Comparison of ENCODE assay signal across 31 mouse cellular contexts in genomic region chr10:19910516-19910915, GRCm38 (mm10). TPM values are rescaled to one million over a fixed set of nuclear protein-coding genes. Genes with fewer than 3 reads are reported as not detected.
"Had no signal": no experiment of that assay in that cellular context is flagged by ENCODE, and none has a peak within 500 bp of the region (broad histone marks: within the 10 kb centered on the region; RNA-seq: fewer than 3 reads in every experiment).

No protein-coding gene starts in this region.

- H3K27ac ChIP-seq: embryonic facial prominence, embryonic 10.5 days; embryonic facial prominence, embryonic 12.5 days; embryonic facial prominence, embryonic 13.5 days; embryonic facial prominence, embryonic 15.5 days; forebrain, embryonic 10.5 days; forebrain, embryonic 12.5 days; forebrain, embryonic 13.5 days; forebrain, embryonic 15.5 days; gastrocnemius, adult 2 months; heart, adult 2 months had no signal

- H3K4me2 ChIP-seq: embryonic facial prominence, embryonic 12.5 days; embryonic facial prominence, embryonic 13.5 days; embryonic facial prominence, embryonic 15.5 days; forebrain, embryonic 12.5 days; forebrain, embryonic 13.5 days; forebrain, embryonic 15.5 days had no signal

- H3K9ac ChIP-seq: embryonic facial prominence, embryonic 12.5 days; embryonic facial prominence, embryonic 13.5 days; embryonic facial prominence, embryonic 15.5 days; forebrain, embryonic 12.5 days; forebrain, embryonic 13.5 days; forebrain, embryonic 15.5 days; forebrain, postnatal 0 days had no signal

- H3K9me3 ChIP-seq: embryonic facial prominence, embryonic 10.5 days; embryonic facial prominence, embryonic 12.5 days; embryonic facial prominence, embryonic 13.5 days; embryonic facial prominence, embryonic 15.5 days; forebrain, embryonic 10.5 days; forebrain, embryonic 12.5 days; forebrain, embryonic 13.5 days; forebrain, embryonic 15.5 days had no signal

- H3K27me3 ChIP-seq: embryonic facial prominence, embryonic 12.5 days; forebrain, embryonic 15.5 days had no signal

- H3K36me3 ChIP-seq: embryonic facial prominence, embryonic 10.5 days; embryonic facial prominence, embryonic 12.5 days; embryonic facial prominence, embryonic 13.5 days; embryonic facial prominence, embryonic 15.5 days; forebrain, embryonic 10.5 days; forebrain, embryonic 12.5 days; forebrain, embryonic 15.5 days had no signal

- H3K4me3 ChIP-seq: embryonic facial prominence, embryonic 10.5 days; embryonic facial prominence, embryonic 12.5 days; embryonic facial prominence, embryonic 13.5 days; embryonic facial prominence, embryonic 15.5 days; erythroblast, embryonic 14.5 days; forebrain, embryonic 10.5 days; forebrain, embryonic 12.5 days; forebrain, embryonic 13.5 days; forebrain, embryonic 15.5 days; gastrocnemius, adult 2 months; heart, adult 2 months had no signal

- DNase-seq: cerebellum, adult 2 months; cerebellum, adult 8-10 months; cerebellum, adult 9-10 months; cerebellum, adult 9-11 months; cerebellum, postnatal 10 days; cerebellum, postnatal 14 days; cerebellum, postnatal 25 days; cerebellum, postnatal 36 days; embryo, embryonic 11 days; forebrain, postnatal 0 days; gastrocnemius, adult 2 months; gastrocnemius, postnatal 10 days; gastrocnemius, postnatal 14 days; gastrocnemius, postnatal 25 days; gastrocnemius, postnatal 36 days; heart, adult 18-20 months; heart, adult 2 months had no signal

- ATAC-seq: forebrain, embryonic 13.5 days; forebrain, embryonic 14.5 days; forebrain, embryonic 15.5 days; forebrain, embryonic 16.5 days; forebrain, postnatal 0 days had no signal

- H3K4me1 ChIP-seq: embryonic facial prominence, embryonic 10.5 days; embryonic facial prominence, embryonic 12.5 days; embryonic facial prominence, embryonic 13.5 days; embryonic facial prominence, embryonic 15.5 days; forebrain, embryonic 10.5 days; forebrain, embryonic 12.5 days; forebrain, embryonic 13.5 days; forebrain, embryonic 15.5 days had no signal

RNA-seq across cellular contexts. Expression of gene Map3k5, which starts 23.8 kb away (rescaled TPM):
- polyA plus RNA-seq: erythroblast, embryonic 14.5 days had no signal

RNA-seq across cellular contexts. Expression of gene Slc35d3, which starts 59.3 kb away (rescaled TPM):
- total RNA-seq: gastrocnemius, adult 18-20 months; gastrocnemius, adult 2 months; gastrocnemius, adult 8-10 months; gastrocnemius, postnatal 10 days; gastrocnemius, postnatal 14 days; gastrocnemius, postnatal 25 days; gastrocnemius, postnatal 36 days; heart, adult 18-20 months; heart, adult 2 months had no signal
- polyA plus RNA-seq: gonadal fat pad, adult 2 months had no signal
